Mouse (Mus musculus) intestine, embryonic 15.5 days (tissue): ENCODE measurements at regions not wholly inside any gene's neighbourhood (a gene's known extent, or its start where the extent isn't known, plus 50 kb on each side); places are given as distances from the start of the nearest gene placed in this dataset.
"Not testable (repeated sequence)": the region's sequence is repeated elsewhere in the genome, so short reads cannot be mapped to it uniquely, and the experiment has no call there.

Experiments used
- ATAC-seq: fragments of 200-750 bp; cut with Nextera tagmentation; 2 replicates; pipeline ENCODE4 v1.8.0; 2017; ENCODE audit warnings: moderate TSS enrichment, moderate library complexity
- H3K27ac ChIP-seq: fragments of 300-500 bp; sonication (generic); 2 replicates; pipeline ENCODE4 v1.5.1; 2015; ENCODE audit warnings: mild to moderate bottlenecking, inconsistent platforms
- H3K27me3 ChIP-seq: fragments of 300-500 bp; sonication (generic); replicated peaks from 2 replicates; pipeline ENCODE4 v1.6.1; 2015; ENCODE audit warnings: inconsistent platforms
- H3K36me3 ChIP-seq: fragments of 300-500 bp; sonication (generic); 2 replicates; pipeline ENCODE4 v1.6.1; 2015; ENCODE audit warnings: inconsistent platforms
- H3K4me1 ChIP-seq: fragments of 300-500 bp; sonication (generic); replicated peaks from 2 replicates; pipeline ENCODE4 v1.6.1; 2015; ENCODE audit warnings: inconsistent platforms
- H3K4me2 ChIP-seq: fragments of 300-500 bp; sonication (generic); replicated peaks from 2 replicates; pipeline ENCODE4 v1.6.1; 2015; ENCODE audit warnings: mild to moderate bottlenecking, inconsistent platforms
- H3K4me3 ChIP-seq: fragments of 300-500 bp; sonication (generic); replicated peaks from 2 replicates; pipeline ENCODE4 v1.5.1; 2015; ENCODE audit warnings: inconsistent platforms
- H3K9ac ChIP-seq: fragments of 300-500 bp; sonication (generic); 2 replicates; pipeline ENCODE4 v1.6.1; 2015; ENCODE audit warnings: inconsistent platforms
- H3K9me3 ChIP-seq: fragments of 300-500 bp; sonication (generic); 2 replicates; pipeline ENCODE4 v1.6.1; 2016; ENCODE audit warnings: inconsistent platforms
- WGBS: fragments of 180-500 bp; shearing (Covaris S2); methylation state at CpG from one replicate; pipeline ENCODE4 v1.1.7; 2015; 5-methylcytosine and 5-hydroxymethylcytosine counted together

DNA sequence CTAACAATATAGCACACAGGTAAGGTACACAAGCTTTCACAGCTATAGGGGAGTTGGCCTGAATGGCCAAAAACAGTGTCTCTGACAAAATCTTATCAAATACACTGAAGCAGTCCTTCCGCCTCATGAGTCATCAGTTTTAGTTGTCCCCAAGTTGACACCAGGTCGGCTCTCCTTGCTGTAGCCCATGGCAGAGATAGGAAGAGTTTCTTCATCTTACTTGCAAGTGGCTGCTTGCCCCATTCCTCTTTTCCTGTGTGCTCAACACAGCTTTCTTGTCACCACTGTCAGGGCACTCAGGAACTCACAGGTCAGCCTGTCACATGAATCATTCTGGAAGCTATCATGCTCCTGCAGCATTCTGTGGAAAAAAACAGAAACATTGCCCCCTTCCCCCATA is 77.1 kb downstream of the Olfr721-ps1 start:
- not testable (repeated sequence) for H3K4me1 ChIP-seq, H3K9me3 ChIP-seq, H3K4me2 ChIP-seq, H3K27me3 ChIP-seq, H3K9ac ChIP-seq, H3K27ac ChIP-seq, H3K4me3 ChIP-seq, H3K36me3 ChIP-seq, ATAC-seq
- WGBS, result 55% methylated on average over 2 of the region's 2 CpGs

DNA sequence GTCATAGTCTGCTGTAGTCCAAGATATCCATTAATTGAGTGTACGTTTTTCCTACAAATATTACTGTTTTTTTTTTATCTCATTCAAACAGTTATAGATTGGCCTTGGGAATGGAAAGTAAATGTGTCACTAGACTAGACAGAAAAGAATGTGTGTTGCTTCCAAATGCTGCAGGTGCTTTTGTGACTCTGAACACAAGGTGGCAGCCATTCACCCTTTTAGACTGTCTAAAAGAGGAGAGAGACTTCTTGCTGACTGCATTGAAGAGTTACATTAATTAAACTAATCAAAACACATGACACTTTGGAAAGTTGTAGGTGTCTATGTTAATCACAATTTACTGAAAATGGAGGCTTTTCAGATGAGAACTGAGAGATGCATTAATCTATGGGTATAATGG is 80.7 kb downstream of the Olfr721-ps1 start:
- ATAC-seq, result no peak
- no peaks in the 10 kb centered on the region for H3K9me3 ChIP-seq
- H3K4me3 ChIP-seq, result no peak overlapping the region
- H3K9ac ChIP-seq, result no peak overlapping the region
- no peaks in the 10 kb centered on the region for H3K27me3 ChIP-seq
- 67% methylated on average over 1 of the region's 1 CpGs for WGBS
- H3K36me3 ChIP-seq, result no peaks in the 10 kb centered on the region
- H3K27ac ChIP-seq, result no peak overlapping the region
- H3K4me2 ChIP-seq, result no peak overlapping the region
- H3K4me1 ChIP-seq, result no peaks in the 10 kb centered on the region

GRCm38 (mm10) chr14:14486356-14486755 is 85.3 kb downstream of the Olfr721-ps1 start:
- H3K4me3 ChIP-seq, result no peak overlapping the region
- 89% methylated on average over 1 of the region's 1 CpGs for WGBS
- H3K27me3 ChIP-seq, result no peaks in the 10 kb centered on the region
- H3K4me2 ChIP-seq, result no peak overlapping the region
- no peak for ATAC-seq
- no peak overlapping the region for H3K9ac ChIP-seq
- H3K36me3 ChIP-seq, result no peaks in the 10 kb centered on the region
- no peaks in the 10 kb centered on the region for H3K4me1 ChIP-seq
- no peaks in the 10 kb centered on the region for H3K9me3 ChIP-seq
- H3K27ac ChIP-seq, result no peak overlapping the region

- no peak overlapping the region for H3K9ac ChIP-seq
- no peaks in the 10 kb centered on the region for H3K27me3 ChIP-seq
- H3K9me3 ChIP-seq, result no peaks in the 10 kb centered on the region
- no peak overlapping the region for H3K4me2 ChIP-seq
- no peak overlapping the region for H3K27ac ChIP-seq
- ATAC-seq, result no peak
- H3K4me3 ChIP-seq, result no peak overlapping the region
- H3K36me3 ChIP-seq, result no peaks in the 10 kb centered on the region
- H3K4me1 ChIP-seq, result no peaks in the 10 kb centered on the region
These were observed 89.4 kb downstream of the Olfr721-ps1 start for GRCm38 (mm10) chr14:14490501-14490900.

DNA sequence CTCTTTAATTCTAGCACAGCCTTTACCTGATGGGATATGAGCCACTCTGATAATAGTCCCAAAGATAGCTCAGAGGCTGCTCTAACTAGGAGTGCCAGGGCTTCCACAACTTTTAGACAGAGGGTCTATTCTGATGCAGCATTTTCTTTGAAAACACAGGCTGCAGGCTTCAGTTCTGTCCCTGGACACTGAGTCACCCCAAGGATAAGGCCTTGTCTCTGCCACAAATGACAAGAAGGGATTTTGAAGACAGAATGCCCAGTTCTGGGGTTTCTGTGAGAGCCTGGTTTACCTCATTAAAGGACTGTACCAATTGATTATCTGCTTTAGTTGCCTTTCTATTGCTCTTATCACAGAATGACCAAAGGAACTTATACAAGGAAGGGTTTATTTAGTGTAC is 90.9 kb downstream of the Olfr721-ps1 start:
- no peaks in the 10 kb centered on the region for H3K9me3 ChIP-seq
- no peak overlapping the region for H3K4me2 ChIP-seq
- no peak overlapping the region for H3K27ac ChIP-seq
- no peak for ATAC-seq
- no peaks in the 10 kb centered on the region for H3K27me3 ChIP-seq
- H3K4me1 ChIP-seq, result no peaks in the 10 kb centered on the region
- no peak overlapping the region for H3K4me3 ChIP-seq
- no peaks in the 10 kb centered on the region for H3K36me3 ChIP-seq
- H3K9ac ChIP-seq, result no peak overlapping the region

- no peaks in the 10 kb centered on the region for H3K27me3 ChIP-seq
- no peaks in the 10 kb centered on the region for H3K9me3 ChIP-seq
- H3K4me2 ChIP-seq, result no peak overlapping the region
- no peaks in the 10 kb centered on the region for H3K4me1 ChIP-seq
- no peak overlapping the region for H3K9ac ChIP-seq
- H3K36me3 ChIP-seq, result no peaks in the 10 kb centered on the region
- no peak overlapping the region for H3K27ac ChIP-seq
- 76% methylated on average over 4 of the region's 4 CpGs for WGBS
- H3K4me3 ChIP-seq, result no peak overlapping the region
- ATAC-seq, result no peak
These were observed 110.8 kb downstream of the Olfr721-ps1 start for GRCm38 (mm10) chr14:14511927-14512326.

GRCm38 (mm10) chr14:14513056-14513455 is 112.0 kb downstream of the Olfr721-ps1 start:
- H3K36me3 ChIP-seq, result no peaks in the 10 kb centered on the region

GRCm38 (mm10) chr14:14513498-14513897 is 112.4 kb downstream of the Olfr721-ps1 start:
- Histone ChIP-seq H3K27me3 (no peaks in the 10 kb centered on the region), H3K9ac (no peak overlapping the region), H3K4me2 (no peak overlapping the region), H3K9me3 (no peaks in the 10 kb centered on the region), H3K27ac (no peak overlapping the region), H3K36me3 (no peaks in the 10 kb centered on the region), H3K4me1 (no peaks in the 10 kb centered on the region), H3K4me3 (no peak overlapping the region)
- no peak for ATAC-seq
- WGBS, result 60% methylated on average over 3 of the region's 3 CpGs

More at GRCm38 (mm10) chr14:14513056-14513455, 112.0 kb downstream of the Olfr721-ps1 start:
- ATAC-seq, result no peak
- WGBS, result 90% methylated on average over 2 of the region's 2 CpGs
- H3K9me3 ChIP-seq, result no peaks in the 10 kb centered on the region
- H3K4me2 ChIP-seq, result no peak overlapping the region
- H3K9ac ChIP-seq, result no peak overlapping the region
- no peak overlapping the region for H3K27ac ChIP-seq
- no peaks in the 10 kb centered on the region for H3K27me3 ChIP-seq
- no peaks in the 10 kb centered on the region for H3K4me1 ChIP-seq
- H3K4me3 ChIP-seq, result no peak overlapping the region

GRCm38 (mm10) chr14:14514440-14515172 is 113.5 kb downstream of the Olfr721-ps1 start:
- no peak overlapping the region for H3K4me2 ChIP-seq
- H3K4me1 ChIP-seq, result no peaks in the 10 kb centered on the region
- no peaks in the 10 kb centered on the region for H3K36me3 ChIP-seq
- no peak overlapping the region for H3K27ac ChIP-seq
- 58% methylated on average over 1 of the region's 1 CpGs for WGBS
- no peak overlapping the region for H3K4me3 ChIP-seq
- no peak overlapping the region for H3K9ac ChIP-seq
- no peak for ATAC-seq
- H3K9me3 ChIP-seq, result no peaks in the 10 kb centered on the region
- H3K27me3 ChIP-seq, result no peaks in the 10 kb centered on the region

DNA sequence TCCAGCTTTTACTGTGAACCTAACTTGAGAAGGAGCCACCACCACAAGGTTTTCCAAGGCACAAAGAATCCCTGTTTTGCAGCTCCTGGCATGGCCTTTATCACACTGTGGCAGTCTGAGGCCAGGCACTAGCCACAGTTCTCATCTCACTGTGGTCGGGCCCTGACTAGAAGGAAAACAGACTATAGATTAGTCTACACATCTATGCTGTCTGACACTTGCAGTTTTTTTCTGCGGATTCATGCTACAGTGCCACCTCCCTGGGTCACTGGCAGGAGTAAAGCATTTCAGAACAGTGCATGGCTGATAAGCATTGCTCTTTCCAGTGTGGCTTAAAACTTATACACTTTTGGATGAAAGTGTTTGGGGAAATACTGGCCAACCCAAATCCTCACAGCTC is 114.3 kb downstream of the Olfr721-ps1 start:
- Histone ChIP-seq H3K4me3 (no peak overlapping the region), H3K27ac (no peak overlapping the region), H3K4me2 (no peak overlapping the region), H3K9me3 (no peaks in the 10 kb centered on the region), H3K36me3 (no peaks in the 10 kb centered on the region), H3K27me3 (no peaks in the 10 kb centered on the region), H3K9ac (no peak overlapping the region), H3K4me1 (no peaks in the 10 kb centered on the region)
- ATAC-seq, result no peak
- WGBS, result 58% methylated on average over 2 of the region's 2 CpGs

DNA sequence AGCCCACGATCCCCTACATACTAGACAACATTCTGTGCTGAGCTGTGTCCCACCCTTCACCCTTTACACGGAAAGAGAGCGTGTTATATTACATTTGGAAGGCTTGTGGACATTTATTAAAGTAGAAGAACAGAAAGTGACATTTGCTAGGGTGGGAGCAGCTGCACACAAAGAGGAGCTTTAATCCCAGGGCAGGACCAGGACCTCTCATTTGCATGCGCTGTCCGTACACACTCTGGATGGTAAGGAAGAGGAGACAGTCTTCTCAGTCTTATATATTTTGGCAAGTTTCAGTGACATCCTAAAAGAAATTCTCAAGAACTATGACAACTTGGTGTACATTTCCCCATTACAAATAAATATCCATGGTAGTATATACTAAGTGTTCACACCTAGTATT is 114.8 kb downstream of the Olfr721-ps1 start:
- Histone ChIP-seq H3K4me3 (no peak overlapping the region), H3K9me3 (no peaks in the 10 kb centered on the region), H3K4me2 (no peak overlapping the region), H3K36me3 (no peaks in the 10 kb centered on the region), H3K27ac (no peak overlapping the region), H3K4me1 (no peaks in the 10 kb centered on the region), H3K9ac (no peak overlapping the region), H3K27me3 (no peaks in the 10 kb centered on the region)
- 69% methylated on average over 5 of the region's 5 CpGs for WGBS
- no peak for ATAC-seq

DNA sequence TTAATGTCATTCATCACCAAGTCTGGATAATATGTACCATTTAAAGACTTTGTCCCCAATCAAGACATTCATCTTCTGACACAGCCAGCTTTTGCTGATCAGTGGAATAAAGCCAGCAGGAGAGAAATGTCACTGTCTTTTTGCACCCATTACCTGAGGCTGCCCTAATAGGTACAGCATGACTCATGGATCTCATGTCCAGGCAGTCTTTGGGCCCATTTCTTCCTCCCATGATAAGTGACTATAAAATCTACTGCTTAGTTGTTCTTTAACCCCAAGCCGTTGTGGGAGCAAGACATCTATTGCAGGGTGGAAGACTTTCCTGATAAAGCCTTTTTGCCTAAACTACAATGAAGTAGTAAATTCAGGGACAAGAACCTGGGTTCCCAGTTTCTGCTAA is 116.9 kb downstream of the Olfr721-ps1 start:
- Histone ChIP-seq H3K9ac (no peak overlapping the region), H3K36me3 (no peaks in the 10 kb centered on the region), H3K9me3 (no peaks in the 10 kb centered on the region), H3K4me2 (no peak overlapping the region), H3K4me1 (no peaks in the 10 kb centered on the region), H3K27me3 (no peaks in the 10 kb centered on the region), H3K4me3 (no peak overlapping the region), H3K27ac (no peak overlapping the region)
- ATAC-seq, result peak; percentile 86
- WGBS, result 53% methylated on average over 1 of the region's 1 CpGs

DNA sequence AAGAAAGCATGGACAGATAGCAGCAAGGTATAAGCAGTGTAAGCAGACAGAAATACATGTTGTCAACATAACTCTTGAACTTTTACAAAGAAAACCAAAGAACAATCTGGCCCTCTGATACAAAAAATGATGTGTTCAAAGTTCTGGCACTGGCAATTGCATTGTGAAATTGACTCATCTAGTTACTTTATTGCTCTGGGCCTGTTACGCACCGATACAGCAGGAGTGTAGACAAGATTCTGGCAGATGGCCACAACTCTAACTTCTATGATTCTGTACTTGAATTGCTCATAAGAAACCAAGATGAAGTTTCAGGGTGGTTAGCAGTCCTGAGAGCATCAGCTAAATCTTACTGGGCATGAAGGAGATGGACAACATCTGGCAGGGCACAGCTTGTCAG is 117.7 kb downstream of the Olfr721-ps1 start:
- Histone ChIP-seq H3K27ac (peak overlapping the region; percentile 1; the same call in 1 of the 2 replicates), H3K9ac (no peak overlapping the region)
- ATAC-seq, result peak; percentile 58

More for the DNA sequence above, 117.7 kb downstream of the Olfr721-ps1 start:
- WGBS, result 48% methylated on average over 2 of the region's 2 CpGs
- H3K4me3 ChIP-seq, result no peak overlapping the region
- no peaks in the 10 kb centered on the region for H3K4me1 ChIP-seq
- H3K4me2 ChIP-seq, result no peak overlapping the region
- H3K9me3 ChIP-seq, result no peaks in the 10 kb centered on the region
- no peaks in the 10 kb centered on the region for H3K27me3 ChIP-seq
- H3K36me3 ChIP-seq, result no peaks in the 10 kb centered on the region
